Mouse (Mus musculus) stomach, embryonic 16.5 days (tissue): ENCODE measurements around the gene Sec24d. TPM values are rescaled to one million over a fixed set of nuclear protein-coding genes. Genes with fewer than 3 reads are reported as not detected.

Source experiments
- ATAC-seq: fragments of 200-750 bp; cut with Nextera tagmentation; 2 replicates; pipeline ENCODE4 v1.8.0; 2017; ENCODE audit warnings: moderate number of reproducible peaks, moderate TSS enrichment; ENCODE audit not compliant: insufficient read depth, low FRiP score
- H3K27ac ChIP-seq: fragments of 300-500 bp; sonication (generic); 2 replicates; pipeline ENCODE4 v1.5.1; 2014; ENCODE audit warnings: low read length
- H3K27me3 ChIP-seq: fragments of 300-500 bp; sonication (generic); 2 replicates; pipeline ENCODE4 v1.6.1; 2014; ENCODE audit warnings: low read length, control low read depth, mixed read lengths; ENCODE audit not compliant: control insufficient read depth, insufficient read depth
- H3K36me3 ChIP-seq: fragments of 300-500 bp; sonication (generic); 2 replicates; pipeline ENCODE4 v1.6.1; 2014; ENCODE audit warnings: low read length; ENCODE audit not compliant: control insufficient read depth, insufficient read depth
- H3K4me1 ChIP-seq: fragments of 300-500 bp; sonication (generic); 2 replicates; pipeline ENCODE4 v1.6.1; 2014; ENCODE audit warnings: low read length, control low read depth, mixed read lengths; ENCODE audit not compliant: control insufficient read depth, insufficient read depth
- H3K4me2 ChIP-seq: fragments of 300-500 bp; sonication (generic); 2 replicates; pipeline ENCODE4 v1.6.1; 2014; ENCODE audit warnings: low read depth, low read length, mixed read lengths
- H3K4me3 ChIP-seq: fragments of 300-500 bp; sonication (generic); replicated peaks from 2 replicates; pipeline ENCODE4 v1.5.1; 2014; ENCODE audit warnings: mild to moderate bottlenecking, low read length
- H3K9ac ChIP-seq: fragments of 300-500 bp; sonication (generic); 2 replicates; pipeline ENCODE4 v1.6.1; 2014; ENCODE audit warnings: low read length
- H3K9me3 ChIP-seq: fragments of 300-500 bp; sonication (generic); replicated peaks from 2 replicates; pipeline ENCODE4 v1.6.1; 2016; ENCODE audit warnings: low read length, control low read depth; ENCODE audit not compliant: control insufficient read depth
- WGBS: fragments of 180-500 bp; shearing (Covaris S2); extraction: QIAGEN DNeasy Blood & Tissue Kit; methylation state at CpG from one replicate; pipeline ENCODE4 v1.1.7; 2014; 5-methylcytosine and 5-hydroxymethylcytosine counted together
- polyA plus RNA-seq: library from polyadenylated mRNA; unstranded; fragments of >200 nt; fragmentation: Nextera tagmentation; extraction: Ambion mirVana; gene quantifications from 2 replicates; pipeline ENCODE4 v1.2.1, GENCODE M21; 2015

Sec24d gene
- polyA plus RNA-seq, 1 experiment from 2014 or later = 114 TPM

GRCm38 (mm10) chr3:123244376-123244775, 22.9 kb upstream of the Sec24d start:
- H3K9me3 ChIP-seq = no peaks in the 10 kb centered on the region
- no peak overlapping the region for H3K4me2 ChIP-seq
- 55% methylated on average over 5 of the region's 5 CpGs for WGBS
- no peaks in the 10 kb centered on the region for H3K36me3 ChIP-seq
- H3K27me3 ChIP-seq = no peaks in the 10 kb centered on the region
- ATAC-seq = no peak
- no peaks in the 10 kb centered on the region for H3K4me1 ChIP-seq
- no peak overlapping the region for H3K9ac ChIP-seq
- H3K4me3 ChIP-seq = no peak overlapping the region
- no peak overlapping the region for H3K27ac ChIP-seq

- no peak overlapping the region for H3K27ac ChIP-seq
- H3K36me3 ChIP-seq = no peaks in the 10 kb centered on the region
- H3K9ac ChIP-seq = no peak overlapping the region
- no peaks in the 10 kb centered on the region for H3K9me3 ChIP-seq
- no peak overlapping the region for H3K4me3 ChIP-seq
- no peaks in the 10 kb centered on the region for H3K4me1 ChIP-seq
- WGBS = 25% methylated on average over 4 of the region's 4 CpGs
- no peaks in the 10 kb centered on the region for H3K27me3 ChIP-seq
- H3K4me2 ChIP-seq = no peak overlapping the region
- no peak for ATAC-seq
These were observed 21.6 kb upstream of the Sec24d start for GRCm38 (mm10) chr3:123245646-123246045.

- Histone ChIP-seq H3K4me3 (no peak overlapping the region), H3K4me1 (no peaks in the 10 kb centered on the region), H3K9me3 (no peaks in the 10 kb centered on the region), H3K27ac (no peak overlapping the region), H3K36me3 (no peaks in the 10 kb centered on the region), H3K4me2 (no peak overlapping the region), H3K27me3 (no peaks in the 10 kb centered on the region), H3K9ac (no peak overlapping the region)
- 77% methylated on average over 11 of the region's 11 CpGs for WGBS
- ATAC-seq = no peak
These were observed 10.8 kb upstream of the Sec24d start for GRCm38 (mm10) chr3:123256181-123257101.

- no peak for ATAC-seq
- WGBS = 65% methylated on average over 4 of the region's 4 CpGs
- no peaks in the 10 kb centered on the region for H3K27me3 ChIP-seq
- H3K9ac ChIP-seq = no peak overlapping the region
- no peak overlapping the region for H3K4me2 ChIP-seq
- no peaks in the 10 kb centered on the region for H3K9me3 ChIP-seq
- H3K27ac ChIP-seq = no peak overlapping the region
- no peaks in the 10 kb centered on the region for H3K4me1 ChIP-seq
- H3K4me3 ChIP-seq = no peak overlapping the region
- no peaks in the 10 kb centered on the region for H3K36me3 ChIP-seq
These were observed 8.5 kb upstream of the Sec24d start for GRCm38 (mm10) chr3:123258709-123259108.

- H3K9ac ChIP-seq = peak overlapping the region; percentile 31; the same call in 1 of the 2 replicates
- H3K36me3 ChIP-seq = peaks cover under 1% of the 10 kb centered on the region
- peak overlapping the region; percentile 41 for H3K4me3 ChIP-seq
- no peak for ATAC-seq
- WGBS = 30% methylated on average over 6 of the region's 6 CpGs
- H3K4me1 ChIP-seq = peaks cover 7% of the 10 kb centered on the region; the same call in 1 of the 2 replicates
- H3K9me3 ChIP-seq = no peaks in the 10 kb centered on the region
- H3K27me3 ChIP-seq = no peaks in the 10 kb centered on the region
- peak overlapping the region; percentile 33 for H3K4me2 ChIP-seq
- no peak overlapping the region for H3K27ac ChIP-seq
These were observed 2.5 kb upstream of the Sec24d start for GRCm38 (mm10) chr3:123264706-123265105.

GRCm38 (mm10) chr3:123267741-123268201, 516 bp downstream of the Sec24d start:
- Histone ChIP-seq H3K9ac (peak overlapping the region; percentile 93), H3K4me3 (peak overlapping the region; percentile 84), H3K9me3 (no peaks in the 10 kb centered on the region), H3K36me3 (peaks cover 17% of the 10 kb centered on the region), H3K27me3 (no peaks in the 10 kb centered on the region), H3K4me2 (peak overlapping the region; percentile 56), H3K4me1 (peaks cover 10% of the 10 kb centered on the region), H3K27ac (peak overlapping the region; percentile 90)
- WGBS = 0% methylated on average over 25 of the region's 25 CpGs
- peak; percentile 67 for ATAC-seq

GRCm38 (mm10) chr3:123282866-123283615, 15.8 kb downstream of the Sec24d start:
- no peak overlapping the region for H3K4me3 ChIP-seq
- 79% methylated on average over 12 of the region's 12 CpGs for WGBS
- no peaks in the 10 kb centered on the region for H3K9me3 ChIP-seq
- H3K4me2 ChIP-seq = no peak overlapping the region
- peaks cover 22% of the 10 kb centered on the region for H3K36me3 ChIP-seq
- H3K4me1 ChIP-seq = peaks cover 3% of the 10 kb centered on the region
- H3K27me3 ChIP-seq = no peaks in the 10 kb centered on the region
- no peak overlapping the region for H3K27ac ChIP-seq
- no peak overlapping the region for H3K9ac ChIP-seq
- no peak for ATAC-seq

- Histone ChIP-seq H3K27me3 (no peaks in the 10 kb centered on the region), H3K9me3 (no peaks in the 10 kb centered on the region), H3K4me3 (no peak overlapping the region), H3K4me2 (no peak overlapping the region), H3K36me3 (peaks cover 17% of the 10 kb centered on the region), H3K4me1 (peaks cover 5% of the 10 kb centered on the region), H3K9ac (no peak overlapping the region), H3K27ac (no peak overlapping the region)
- ATAC-seq = no peak
- 93% methylated on average over 5 of the region's 5 CpGs for WGBS
These were observed 17.0 kb downstream of the Sec24d start for GRCm38 (mm10) chr3:123284284-123284683.

- Histone ChIP-seq H3K27me3 (no peaks in the 10 kb centered on the region), H3K9ac (no peak overlapping the region), H3K36me3 (peaks cover 17% of the 10 kb centered on the region), H3K4me2 (no peak overlapping the region), H3K27ac (no peak overlapping the region), H3K4me3 (no peak overlapping the region), H3K9me3 (no peaks in the 10 kb centered on the region), H3K4me1 (peaks cover 5% of the 10 kb centered on the region)
- no peak for ATAC-seq
These were observed 18.4 kb downstream of the Sec24d start for GRCm38 (mm10) chr3:123285649-123286048.
